Comparison of ENCODE assay signal across 19 mouse cellular contexts in genomic region chr4:81085188-81085587, GRCm38 (mm10).
DNase-seq lines count a peak whose midpoint lies in the region; ATAC-seq and TF ChIP-seq lines count a peak whose summit lies in the region.
"Had no signal": no experiment of that assay in that cellular context is flagged by ENCODE, and none has a peak within 500 bp of the region (broad histone marks: within the 10 kb centered on the region; RNA-seq: fewer than 3 reads in every experiment).

No protein-coding gene starts in this region.

- no peak for ATAC-seq in embryonic facial prominence, embryonic 11.5 days (replicated peaks; ENCODE audit: insufficient number of reproducible peaks, low FRiP score, low TSS enrichment, low read depth)
- no peak for ATAC-seq in limb, embryonic 12.5 days (ENCODE audit: insufficient number of reproducible peaks, insufficient read depth, low FRiP score, low TSS enrichment, low read depth)
- ATAC-seq: forebrain, embryonic 14.5 days; intestine, embryonic 16.5 days had no signal

- no peaks in the 10 kb centered on the region for H3K27me3 ChIP-seq in embryonic facial prominence, embryonic 11.5 days (ENCODE audit: control insufficient read depth, insufficient read depth, low read length)
- H3K27me3 ChIP-seq in limb, embryonic 12.5 days: no peaks in the 10 kb centered on the region
- no peaks in the 10 kb centered on the region for H3K27me3 ChIP-seq in forebrain, embryonic 10.5 days (ENCODE audit: poor library complexity, severe bottlenecking)
- H3K27me3 ChIP-seq in cerebellum, adult 2 months (ENCODE audit: control insufficient read depth, insufficient read depth, low read length): no peaks in the 10 kb centered on the region
- H3K27me3 ChIP-seq: CH12.LX; heart, embryonic 13.5 days; hindbrain, embryonic 15.5 days had no signal

- H3K4me3 ChIP-seq in embryonic facial prominence, embryonic 11.5 days (ENCODE audit: low read depth, low read length): no peak overlapping the region
- H3K4me3 ChIP-seq in limb, embryonic 12.5 days (replicated peaks): no peak overlapping the region
- no peak overlapping the region for H3K4me3 ChIP-seq in forebrain, embryonic 10.5 days
- no peak overlapping the region for H3K4me3 ChIP-seq in cerebellum, adult 2 months (replicated peaks; ENCODE audit: insufficient read depth, low read depth, low read length)
- H3K4me3 ChIP-seq: heart, embryonic 13.5 days; hindbrain, embryonic 15.5 days had no signal

- no peak for TF ChIP-seq POLR2A in cerebellum, adult 2 months (IDR thresholded peaks at IDR 0.05; ENCODE audit: borderline replicate concordance, insufficient read depth, low read length)

- intact Hi-C loops in left cerebral cortex, postnatal 25 days (cut with DNase I): no loop called here

- no peaks in the 10 kb centered on the region for H3K36me3 ChIP-seq in embryonic facial prominence, embryonic 11.5 days (replicated peaks; ENCODE audit: control insufficient read depth, insufficient read depth, low read depth, low read length)
- no peaks in the 10 kb centered on the region for H3K36me3 ChIP-seq in limb, embryonic 12.5 days
- H3K36me3 ChIP-seq in forebrain, embryonic 10.5 days (replicated peaks): no peaks in the 10 kb centered on the region
- H3K36me3 ChIP-seq: heart, embryonic 13.5 days; hindbrain, embryonic 15.5 days had no signal

- peak; percentile 6 for DNase-seq in embryo, embryonic 10 days (ENCODE audit: low spot score)
- DNase-seq in embryo, embryonic 11 days: peak; percentile 12
- peak; percentile 49 for DNase-seq in embryonic facial prominence, embryonic 11.5 days (ENCODE audit: low spot score)
- DNase-seq in forebrain, embryonic 10.5 days (ENCODE audit: extremely low spot score, low spot score): no peak
- DNase-seq in left cerebral cortex, adult 8-10 months (ENCODE audit: low spot score in 2 of 2): no peak
- no peak for DNase-seq in cerebellum, adult 2 months
- no peak for DNase-seq in left cerebral cortex, postnatal 25 days (ENCODE audit: low spot score in 2 of 2)
- DNase-seq: adrenal gland, adult 2 months; adrenal gland, postnatal 25 days; cerebellum, adult 8-10 months; cerebellum, postnatal 14 days; gastrocnemius, postnatal 36 days; heart, postnatal 36 days had no signal

- no peaks in the 10 kb centered on the region for H3K9me3 ChIP-seq in embryonic facial prominence, embryonic 11.5 days (replicated peaks; ENCODE audit: control insufficient read depth, low read length)
- H3K9me3 ChIP-seq in limb, embryonic 12.5 days: no peaks in the 10 kb centered on the region
- H3K9me3 ChIP-seq in forebrain, embryonic 10.5 days: no peaks in the 10 kb centered on the region
- H3K9me3 ChIP-seq: heart, embryonic 13.5 days; hindbrain, embryonic 15.5 days had no signal

- no peak overlapping the region for H3K4me2 ChIP-seq in embryonic facial prominence, embryonic 11.5 days (ENCODE audit: low read depth, low read length)
- no peak overlapping the region for H3K4me2 ChIP-seq in limb, embryonic 12.5 days
- H3K4me2 ChIP-seq: heart, embryonic 13.5 days; hindbrain, embryonic 15.5 days had no signal

- no peak overlapping the region for H3K9ac ChIP-seq in embryonic facial prominence, embryonic 11.5 days (replicated peaks; ENCODE audit: low read length)
- no peak overlapping the region for H3K9ac ChIP-seq in limb, embryonic 12.5 days (replicated peaks)
- H3K9ac ChIP-seq: heart, embryonic 13.5 days; hindbrain, embryonic 15.5 days had no signal

- H3K27ac ChIP-seq in embryonic facial prominence, embryonic 11.5 days (replicated peaks; ENCODE audit: low read depth, low read length): no peak overlapping the region
- peak overlapping the region; percentile 35; the same call in 1 of the 2 replicates for H3K27ac ChIP-seq in limb, embryonic 12.5 days
- H3K27ac ChIP-seq in forebrain, embryonic 10.5 days: no peak overlapping the region
- H3K27ac ChIP-seq in cerebellum, adult 2 months (ENCODE audit: insufficient read depth, low read length): no peak overlapping the region
- H3K27ac ChIP-seq: heart, embryonic 13.5 days; hindbrain, embryonic 15.5 days had no signal

- TF ChIP-seq CTCF in cerebellum, adult 2 months (IDR thresholded peaks at IDR 0.05; ENCODE audit: borderline replicate concordance, insufficient read depth, low read depth, low read length): no peak

- H3K4me1 ChIP-seq in embryonic facial prominence, embryonic 11.5 days (ENCODE audit: control insufficient read depth, insufficient read depth, low read length): no peaks in the 10 kb centered on the region
- peaks cover 11% of the 10 kb centered on the region; the same call in 1 of the 2 replicates for H3K4me1 ChIP-seq in limb, embryonic 12.5 days (replicated peaks)
- H3K4me1 ChIP-seq in forebrain, embryonic 10.5 days: no peaks in the 10 kb centered on the region
- H3K4me1 ChIP-seq in cerebellum, adult 2 months (ENCODE audit: control insufficient read depth, insufficient read depth, low read length): no peaks in the 10 kb centered on the region
- H3K4me1 ChIP-seq: heart, embryonic 13.5 days; hindbrain, embryonic 15.5 days had no signal

- WGBS in embryonic facial prominence, embryonic 11.5 days: 33% methylated on average over 4 of the region's 4 CpGs
- WGBS in limb, embryonic 12.5 days: 19% methylated on average over 4 of the region's 4 CpGs
- WGBS in forebrain, embryonic 10.5 days: 54% methylated on average over 4 of the region's 4 CpGs
- 73% methylated on average over 4 of the region's 4 CpGs for WGBS in cerebellum, adult 2 months

Comparison
In these comparisons a context has a peak if more than half of its experiments do, and no peak if none do; other contexts are left out.
1. DNase-seq: peak in embryo, embryonic 10 days (single experiment), embryo, embryonic 11 days (single experiment) and embryonic facial prominence, embryonic 11.5 days (single experiment); none in forebrain, embryonic 10.5 days (single experiment), left cerebral cortex, adult 8-10 months (0 of 2), cerebellum, adult 2 months (0 of 2) and left cerebral cortex, postnatal 25 days (0 of 2).